Mouse (Mus musculus) lung, embryonic 14.5 days (tissue): ENCODE measurements around the gene Ins2. TPM values are rescaled to one million over a fixed set of nuclear protein-coding genes. Genes with fewer than 3 reads are reported as not detected.

ENCODE experiments used
- ATAC-seq: fragments of 200-750 bp; cut with Nextera tagmentation; 2 replicates; pipeline ENCODE4 v1.8.0; 2017; ENCODE audit warnings: mild to moderate bottlenecking, moderate TSS enrichment, moderate library complexity; ENCODE audit not compliant: insufficient read depth
- DNase-seq: peaks from one replicate; pipeline ENCODE4 v3.0.0-alpha.2; 2015
- H3K27ac ChIP-seq: fragments of 300-500 bp; sonication (generic); 2 replicates; pipeline ENCODE4 v1.5.1; 2014; ENCODE audit warnings: low read depth, mild to moderate bottlenecking, moderate library complexity
- H3K27me3 ChIP-seq: fragments of 300-500 bp; sonication (generic); 2 replicates; pipeline ENCODE4 v1.6.1; 2014; ENCODE audit warnings: low read length, control low read depth; ENCODE audit not compliant: insufficient read depth
- H3K36me3 ChIP-seq: fragments of 300-500 bp; sonication (generic); 2 replicates; pipeline ENCODE4 v1.6.1; 2014; ENCODE audit warnings: control low read depth; ENCODE audit not compliant: insufficient read depth
- H3K4me1 ChIP-seq: fragments of 300-500 bp; sonication (generic); 2 replicates; pipeline ENCODE4 v1.6.1; 2014; ENCODE audit warnings: antibody characterized with exemption, control low read depth; ENCODE audit not compliant: insufficient read depth
- H3K4me2 ChIP-seq: fragments of 300-500 bp; sonication (generic); 2 replicates; pipeline ENCODE4 v1.6.1; 2014; ENCODE audit warnings: mild to moderate bottlenecking
- H3K4me3 ChIP-seq: fragments of 300-500 bp; sonication (generic); 2 replicates; pipeline ENCODE4 v1.5.1; 2014; ENCODE audit warnings: low read depth, low read length
- H3K9ac ChIP-seq: fragments of 300-500 bp; sonication (generic); 2 replicates; pipeline ENCODE4 v1.6.1; 2014
- H3K9me3 ChIP-seq: fragments of 300-500 bp; sonication (generic); 2 replicates; pipeline ENCODE4 v1.6.1; 2016; ENCODE audit warnings: low read depth, low read length, control low read depth
- CTCF ChIP-seq: IDR thresholded peaks from 2 replicates; pipeline ENCODE4 v1.5.1; 2016; ENCODE audit warnings: antibody characterized with exemption, low read depth
- WGBS: fragments of 180-500 bp; shearing (Covaris S2); extraction: QIAGEN DNeasy Blood & Tissue Kit; methylation state at CpG from one replicate; pipeline ENCODE4 v1.1.7; 2014; 5-methylcytosine and 5-hydroxymethylcytosine counted together
- polyA plus RNA-seq: library from polyadenylated mRNA; unstranded; fragments of >200 nt; fragmentation: Nextera tagmentation; extraction: Ambion mirVana; gene quantifications from 2 replicates; pipeline ENCODE4 v1.2.1, GENCODE M21; 2014

Gene Ins2
- polyA plus RNA-seq, 1 experiment from 2014 or later = not detected

DNA sequence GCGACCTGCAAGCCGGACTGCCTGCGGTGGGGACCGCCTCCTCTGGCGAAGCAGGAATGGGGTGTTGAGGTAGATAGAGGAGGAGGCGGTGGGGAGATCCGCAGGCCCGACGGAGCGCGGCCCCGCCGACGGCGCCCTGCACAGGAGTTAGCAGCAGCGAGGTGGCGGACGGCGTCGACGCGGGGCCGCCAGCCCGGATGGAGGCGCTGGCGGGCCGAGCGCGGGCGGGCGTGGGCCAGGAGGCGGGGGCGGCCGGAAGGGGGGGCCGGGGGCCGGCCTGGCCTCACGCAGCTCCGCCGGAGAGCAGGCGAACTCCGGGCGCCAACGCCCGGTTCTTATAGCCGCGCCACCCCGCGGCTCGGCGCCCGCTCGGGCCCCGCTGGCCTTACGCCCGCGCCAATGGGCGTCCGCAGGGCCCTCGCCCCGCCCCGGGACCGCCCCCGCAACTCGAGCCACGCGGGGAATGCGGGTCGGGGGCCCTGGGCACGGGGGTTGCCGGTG lies 84.0 kb downstream of the Ins2 start:
- peak overlapping the region; percentile 95 for H3K27ac ChIP-seq
- DNase-seq (peak; percentile 88), ATAC-seq (peak; percentile 70)
- peak overlapping the region; percentile 60 for H3K4me3 ChIP-seq
- 0 out of 2 replicates have a peak, but pooled peaks have one; percentile 5 for TF ChIP-seq CTCF
- H3K9me3 ChIP-seq = no peaks in the 10 kb centered on the region
- WGBS = under 1% methylated on average over 68 of the region's 70 CpGs
- peaks cover 91% of the 10 kb centered on the region for H3K27me3 ChIP-seq
- peak overlapping the region; percentile 73 for H3K4me2 ChIP-seq
- H3K9ac ChIP-seq = peak overlapping the region; percentile 83
- H3K4me1 ChIP-seq = no peaks in the 10 kb centered on the region
- H3K36me3 ChIP-seq = peaks cover 17% of the 10 kb centered on the region

DNA sequence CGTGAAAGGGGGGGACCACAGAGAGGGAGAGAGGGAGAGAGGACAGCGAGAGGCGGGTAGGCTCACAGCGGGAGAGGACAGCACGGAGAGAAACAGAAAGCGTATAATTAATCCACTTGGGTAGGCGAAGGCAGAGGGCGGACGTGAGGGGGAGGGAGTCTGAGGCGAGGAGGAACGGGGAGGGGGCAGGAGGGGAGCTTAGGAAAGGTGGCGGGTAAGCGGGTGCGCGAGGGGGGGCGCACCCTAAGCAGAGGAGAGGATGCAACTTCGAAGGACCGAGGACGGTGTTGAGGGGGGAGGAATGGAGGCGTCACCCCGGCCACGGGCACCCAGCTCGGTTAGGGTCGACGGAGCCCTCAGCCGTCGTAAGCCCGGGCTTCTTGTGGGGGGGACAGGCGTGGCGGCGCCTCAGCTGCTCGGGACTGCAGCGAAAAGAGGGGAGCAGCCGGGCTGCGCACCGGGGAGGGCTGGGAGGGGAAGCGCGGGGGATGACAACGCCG lies 84.5 kb downstream of the Ins2 start:
- TF ChIP-seq CTCF = no peak
- H3K9me3 ChIP-seq = no peaks in the 10 kb centered on the region
- under 1% methylated on average over 33 of the region's 40 CpGs for WGBS
- peaks cover 22% of the 10 kb centered on the region for H3K36me3 ChIP-seq
- H3K4me2 ChIP-seq = peak overlapping the region; percentile 73
- ATAC-seq = peak; percentile 16
- H3K27me3 ChIP-seq = peaks cover 91% of the 10 kb centered on the region
- peak overlapping the region; percentile 95 for H3K27ac ChIP-seq
- peak overlapping the region; percentile 60 for H3K4me3 ChIP-seq
- peak overlapping the region; percentile 83 for H3K9ac ChIP-seq
- peak; percentile 53 for DNase-seq
- no peaks in the 10 kb centered on the region for H3K4me1 ChIP-seq

DNA sequence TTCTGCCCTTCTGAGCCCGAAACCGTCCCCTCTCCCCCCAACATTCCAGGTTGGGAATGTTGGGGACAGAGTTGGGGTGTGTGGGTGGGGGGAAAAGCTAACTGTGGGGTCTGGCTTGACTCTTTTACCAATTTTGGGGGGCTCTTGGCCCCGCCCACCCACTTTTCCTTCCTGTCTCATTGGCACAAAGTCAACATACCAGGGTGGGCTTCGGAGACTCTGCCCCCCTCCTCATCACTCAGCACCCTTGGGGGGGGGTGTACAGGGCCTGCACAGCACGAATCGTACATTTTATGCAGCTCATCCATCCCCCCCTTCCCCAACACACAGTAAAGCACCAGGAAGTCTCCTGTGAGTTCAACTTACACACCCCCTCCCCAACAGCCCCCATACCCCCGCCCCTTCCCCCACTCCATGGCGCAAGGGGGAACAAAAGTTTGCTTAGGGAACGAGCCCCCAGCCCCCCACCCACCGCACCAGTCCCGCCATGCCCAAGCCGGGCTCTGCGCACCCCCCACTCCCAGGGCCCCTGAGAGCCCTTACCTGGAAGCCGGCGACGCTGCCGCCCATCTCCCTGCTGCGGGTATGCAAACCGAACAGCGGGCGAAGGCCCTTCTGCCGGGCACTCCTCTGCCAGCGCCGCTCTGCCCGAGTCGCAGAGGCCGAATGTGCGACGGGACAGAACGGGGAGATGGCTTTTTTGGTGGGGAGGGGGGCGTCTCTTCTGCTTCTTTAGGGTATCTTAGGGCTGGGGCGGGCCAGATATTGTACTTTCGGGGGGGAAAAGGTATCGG lies 85.2 kb downstream of the Ins2 start:
- peak overlapping the region; percentile 73 for H3K4me2 ChIP-seq
- peak overlapping the region; percentile 95 for H3K27ac ChIP-seq
- H3K4me3 ChIP-seq = peak overlapping the region; percentile 60
- peak overlapping the region; percentile 83 for H3K9ac ChIP-seq
- H3K4me1 ChIP-seq = no peaks in the 10 kb centered on the region
- under 1% methylated on average over 34 of the region's 34 CpGs for WGBS
- DNase-seq (peak; percentile 66), ATAC-seq (peak; percentile 33; the same call in 1 of the 2 replicates)
- H3K9me3 ChIP-seq = no peaks in the 10 kb centered on the region
- H3K27me3 ChIP-seq = peaks cover 85% of the 10 kb centered on the region
- TF ChIP-seq CTCF = no peak
- H3K36me3 ChIP-seq = peaks cover 28% of the 10 kb centered on the region

DNA sequence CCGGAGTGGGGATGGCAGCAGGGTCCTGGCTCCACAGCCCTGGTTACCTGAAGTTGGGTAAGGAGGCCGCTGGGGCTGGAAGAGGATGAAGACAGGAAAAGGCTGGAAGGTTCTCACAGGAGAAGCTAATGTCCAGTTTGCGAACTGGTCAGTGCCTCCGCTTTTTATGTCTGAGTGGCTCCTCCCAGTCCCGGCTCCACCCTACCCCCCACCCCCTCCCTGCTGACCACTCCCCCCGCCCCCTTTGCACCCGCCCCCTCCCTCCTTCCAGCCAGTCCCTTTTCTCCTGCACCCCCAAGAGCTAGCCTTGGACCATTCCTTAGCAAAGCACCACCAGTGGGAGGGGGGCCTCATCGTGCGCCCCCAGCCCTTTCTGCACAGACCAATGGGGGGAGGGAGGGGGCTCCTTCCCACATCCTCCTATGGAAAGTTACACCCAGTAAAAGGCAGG lies 85.8 kb downstream of the Ins2 start:
- H3K9me3 ChIP-seq = no peaks in the 10 kb centered on the region
- no peak for TF ChIP-seq CTCF
- peak overlapping the region; percentile 95 for H3K27ac ChIP-seq
- peaks cover 79% of the 10 kb centered on the region for H3K27me3 ChIP-seq
- H3K9ac ChIP-seq = peak overlapping the region; percentile 83
- H3K36me3 ChIP-seq = peaks cover 35% of the 10 kb centered on the region
- 7% methylated on average over 7 of the region's 9 CpGs for WGBS
- peak overlapping the region; percentile 73 for H3K4me2 ChIP-seq
- H3K4me3 ChIP-seq = peak overlapping the region; percentile 60
- peak; percentile 68 for DNase-seq
- ATAC-seq = peak; percentile 33; the same call in 1 of the 2 replicates
- H3K4me1 ChIP-seq = no peaks in the 10 kb centered on the region

DNA sequence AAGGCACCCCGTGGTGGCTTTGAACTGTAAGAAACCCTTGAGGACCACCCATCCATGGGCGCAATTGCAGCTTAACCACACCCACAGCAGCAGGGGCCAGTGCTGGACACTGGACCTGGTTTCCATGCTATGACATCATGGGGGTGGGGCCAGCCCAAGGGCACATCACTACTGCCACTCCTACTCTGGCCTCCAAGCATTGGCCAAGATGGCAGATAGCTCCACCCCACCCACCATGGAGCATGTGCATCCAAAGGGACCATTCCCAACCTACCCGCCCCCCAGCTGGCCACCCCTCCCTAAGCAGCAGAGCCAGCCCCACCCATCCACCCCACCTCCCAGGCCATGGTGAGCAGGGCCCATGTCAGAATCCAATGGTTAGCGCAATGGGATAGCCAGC lies 87.1 kb downstream of the Ins2 start:
- H3K4me1 ChIP-seq = no peaks in the 10 kb centered on the region
- 38% methylated on average over 4 of the region's 4 CpGs for WGBS
- no peak overlapping the region for H3K27ac ChIP-seq
- peak overlapping the region; percentile 60 for H3K4me3 ChIP-seq
- DNase-seq (peak; percentile 64), ATAC-seq (peak; percentile 19; the same call in 1 of the 2 replicates)
- H3K9ac ChIP-seq = peak overlapping the region; percentile 58
- H3K27me3 ChIP-seq = peaks cover 67% of the 10 kb centered on the region
- peak overlapping the region; percentile 73 for H3K4me2 ChIP-seq
- H3K36me3 ChIP-seq = peaks cover 44% of the 10 kb centered on the region
- TF ChIP-seq CTCF = no peak
- no peaks in the 10 kb centered on the region for H3K9me3 ChIP-seq

DNA sequence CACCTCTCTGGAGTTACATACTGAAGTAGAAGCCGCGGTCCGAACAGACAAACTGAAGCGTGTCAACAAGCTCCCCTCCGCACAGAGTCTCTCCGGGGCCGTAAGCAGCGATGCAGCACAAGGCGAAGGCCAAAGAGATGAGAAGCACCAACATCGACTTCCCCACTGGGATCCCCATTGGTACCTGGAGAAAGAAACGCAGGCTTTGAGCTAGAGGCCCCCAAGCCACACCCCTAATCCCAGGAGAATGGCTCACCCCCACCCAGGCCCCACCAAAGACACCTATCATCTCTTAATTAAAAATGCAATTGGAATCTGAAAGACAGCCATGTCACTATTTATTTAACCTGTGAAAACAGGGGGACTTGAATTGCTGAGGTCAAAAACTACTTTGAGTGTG lies 87.5 kb downstream of the Ins2 start:
- peak overlapping the region; percentile 73 for H3K4me2 ChIP-seq
- no peaks in the 10 kb centered on the region for H3K9me3 ChIP-seq
- WGBS = 20% methylated on average over 11 of the region's 11 CpGs
- 0 out of 2 replicates have a peak overlapping the region, but pooled peaks have one; percentile 12 for H3K27ac ChIP-seq
- no peak for TF ChIP-seq CTCF
- no peak for ATAC-seq
- DNase-seq = no peak
- no peaks in the 10 kb centered on the region for H3K4me1 ChIP-seq
- peak overlapping the region; percentile 39; the same call in 1 of the 2 replicates for H3K9ac ChIP-seq
- H3K36me3 ChIP-seq = peaks cover 48% of the 10 kb centered on the region
- H3K4me3 ChIP-seq = peak overlapping the region; percentile 60
- H3K27me3 ChIP-seq = peaks cover 63% of the 10 kb centered on the region

DNA sequence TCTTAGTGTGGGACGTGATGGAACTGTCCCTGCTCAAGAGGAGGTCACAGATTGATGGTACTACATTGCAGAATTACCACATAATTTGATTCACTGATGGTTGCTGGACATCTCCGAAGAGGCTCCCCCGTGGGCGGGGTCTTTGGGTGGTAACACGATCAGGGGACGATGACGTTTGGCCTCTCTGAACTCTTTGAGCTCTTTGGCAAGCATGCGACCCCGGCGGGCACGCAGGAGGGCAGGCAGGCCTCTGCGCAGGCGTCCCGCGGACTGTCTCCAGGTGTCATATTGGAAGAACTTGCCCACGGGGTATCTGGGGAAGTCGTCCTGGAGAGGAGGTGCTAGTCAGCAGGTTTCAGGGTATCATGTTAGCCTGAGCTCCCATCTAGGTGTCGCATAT lies 89.5 kb downstream of the Ins2 start:
- DNase-seq (no peak), ATAC-seq (no peak)
- no peaks in the 10 kb centered on the region for H3K9me3 ChIP-seq
- H3K27me3 ChIP-seq = peaks cover 44% of the 10 kb centered on the region
- no peak overlapping the region for H3K9ac ChIP-seq
- H3K36me3 ChIP-seq = peaks cover 48% of the 10 kb centered on the region
- H3K4me2 ChIP-seq = peak overlapping the region; percentile 73; the same call in 1 of the 2 replicates
- peak overlapping the region; percentile 18; the same call in 1 of the 2 replicates for H3K27ac ChIP-seq
- WGBS = 14% methylated on average over 18 of the region's 18 CpGs
- H3K4me1 ChIP-seq = no peaks in the 10 kb centered on the region
- no peak overlapping the region for H3K4me3 ChIP-seq
- no peak for TF ChIP-seq CTCF
